Mouse (Mus musculus) ES-Bruce4 (cell line): ENCODE results near the gene Slc35f3. TPM values are rescaled to one million over a fixed set of nuclear protein-coding genes. Genes with fewer than 3 reads are reported as not detected.

ENCODE experiments used
- H3K27ac ChIP-seq: 2 replicates; pipeline ENCODE4 v1.5.1; 2012; ENCODE audit warnings: low read length, inconsistent platforms; ENCODE audit not compliant: insufficient read depth
- H3K27me3 ChIP-seq: 2 replicates; pipeline ENCODE4 v1.6.1; 2012; ENCODE audit warnings: mild to moderate bottlenecking, low read length, inconsistent platforms; ENCODE audit not compliant: control insufficient read depth, poor library complexity, insufficient read depth, severe bottlenecking
- H3K36me3 ChIP-seq: 2 replicates; pipeline ENCODE4 v1.6.1; 2012; ENCODE audit warnings: inconsistent platforms, mild to moderate bottlenecking, low read length, moderate library complexity; ENCODE audit not compliant: control insufficient read depth, poor library complexity, insufficient read depth, severe bottlenecking
- H3K4me1 ChIP-seq: one replicate; pipeline ENCODE4 v1.8.1; 2011; ENCODE audit warnings: low read length; ENCODE audit not compliant: control insufficient read depth, insufficient read depth
- H3K4me3 ChIP-seq: 2 replicates; pipeline ENCODE4 v1.5.1; 2011; ENCODE audit warnings: low read depth, mild to moderate bottlenecking, low read length
- H3K9ac ChIP-seq: 2 replicates; pipeline ENCODE4 v1.6.1; 2012; ENCODE audit warnings: low read depth, mild to moderate bottlenecking, inconsistent platforms; ENCODE audit not compliant: poor library complexity, severe bottlenecking
- H3K9me3 ChIP-seq: replicated peaks from 2 replicates; pipeline ENCODE4 v1.6.1; 2012; ENCODE audit warnings: mild to moderate bottlenecking, low read length, inconsistent platforms; ENCODE audit not compliant: control insufficient read depth, poor library complexity, insufficient read depth, severe bottlenecking
- CTCF ChIP-seq: IDR thresholded peaks from one replicate; pipeline ENCODE4 v1.8.1; 2011; ENCODE audit warnings: low read depth, low read length
- EP300 ChIP-seq: IDR thresholded peaks from 2 replicates; pipeline ENCODE4 v1.6.1; 2011; ENCODE audit warnings: low read depth, low read length; ENCODE audit not compliant: insufficient read depth
- POLR2A ChIP-seq: IDR thresholded peaks from one replicate; pipeline ENCODE4 v1.8.1; 2011; ENCODE audit warnings: low read length; ENCODE audit not compliant: insufficient read depth
- polyA plus RNA-seq: library from polyadenylated mRNA; stranded (reverse); fragments of >200 nt; gene quantifications from 2 replicates; pipeline ENCODE4 v1.2.4, GENCODE M21; 2011; ENCODE audit warnings: low read depth; ENCODE audit not compliant: missing spikeins, insufficient read depth, insufficient read length

Gene Slc35f3
- polyA plus RNA-seq, 1 experiment: not detected

GRCm38 (mm10) chr8:126359296-126359695, 60.9 kb downstream of the Slc35f3 start:
- H3K9ac ChIP-seq: no peak overlapping the region
- peaks cover 2% of the 10 kb centered on the region for H3K4me1 ChIP-seq
- H3K27me3 ChIP-seq: no peaks in the 10 kb centered on the region
- H3K27ac ChIP-seq: no peak overlapping the region
- H3K4me3 ChIP-seq: no peak overlapping the region
- H3K36me3 ChIP-seq: no peaks in the 10 kb centered on the region
- H3K9me3 ChIP-seq: no peaks in the 10 kb centered on the region
- TF ChIP-seq POLR2A (no peak), CTCF (no peak), EP300 (no peak)

- H3K4me3 ChIP-seq: no peak overlapping the region
- no peaks in the 10 kb centered on the region for H3K27me3 ChIP-seq
- no peak overlapping the region for H3K9ac ChIP-seq
- no peaks in the 10 kb centered on the region for H3K9me3 ChIP-seq
- no peak overlapping the region for H3K27ac ChIP-seq
- H3K4me1 ChIP-seq: peaks cover 2% of the 10 kb centered on the region
- TF ChIP-seq POLR2A: no peak
- TF ChIP-seq CTCF: no peak
- TF ChIP-seq EP300: no peak
- no peaks in the 10 kb centered on the region for H3K36me3 ChIP-seq
These were observed 61.7 kb downstream of the Slc35f3 start for GRCm38 (mm10) chr8:126360106-126360505.

- no peak overlapping the region for H3K9ac ChIP-seq
- no peak overlapping the region for H3K27ac ChIP-seq
- TF ChIP-seq POLR2A (no peak), EP300 (no peak), CTCF (no peak)
- H3K4me3 ChIP-seq: no peak overlapping the region
- H3K36me3 ChIP-seq: no peaks in the 10 kb centered on the region
- no peaks in the 10 kb centered on the region for H3K9me3 ChIP-seq
- peaks cover 2% of the 10 kb centered on the region for H3K4me1 ChIP-seq
- no peaks in the 10 kb centered on the region for H3K27me3 ChIP-seq
These were observed 62.3 kb downstream of the Slc35f3 start for GRCm38 (mm10) chr8:126360701-126361100.

GRCm38 (mm10) chr8:126366251-126366650, 67.9 kb downstream of the Slc35f3 start:
- Histone ChIP-seq H3K27ac (no peak overlapping the region), H3K9me3 (no peaks in the 10 kb centered on the region), H3K4me3 (no peak overlapping the region), H3K36me3 (no peaks in the 10 kb centered on the region), H3K9ac (no peak overlapping the region), H3K4me1 (no peaks in the 10 kb centered on the region), H3K27me3 (no peaks in the 10 kb centered on the region)
- TF ChIP-seq POLR2A (no peak), CTCF (no peak), EP300 (no peak)

- no peak overlapping the region for H3K27ac ChIP-seq
- no peaks in the 10 kb centered on the region for H3K27me3 ChIP-seq
- H3K36me3 ChIP-seq: no peaks in the 10 kb centered on the region
- TF ChIP-seq POLR2A: no peak
- TF ChIP-seq CTCF: no peak
- TF ChIP-seq EP300: no peak
- H3K9ac ChIP-seq: no peak overlapping the region
- no peaks in the 10 kb centered on the region for H3K4me1 ChIP-seq
- H3K9me3 ChIP-seq: no peaks in the 10 kb centered on the region
- no peak overlapping the region for H3K4me3 ChIP-seq
These were observed 70.1 kb downstream of the Slc35f3 start for GRCm38 (mm10) chr8:126368349-126369054.

- no peaks in the 10 kb centered on the region for H3K9me3 ChIP-seq
- H3K36me3 ChIP-seq: no peaks in the 10 kb centered on the region
- no peaks in the 10 kb centered on the region for H3K27me3 ChIP-seq
- no peak overlapping the region for H3K27ac ChIP-seq
- H3K4me1 ChIP-seq: no peaks in the 10 kb centered on the region
- no peak overlapping the region for H3K4me3 ChIP-seq
- no peak overlapping the region for H3K9ac ChIP-seq
- TF ChIP-seq POLR2A (no peak), EP300 (no peak), CTCF (no peak)
These were observed 73.5 kb downstream of the Slc35f3 start for GRCm38 (mm10) chr8:126371871-126372270.
